Mouse (Mus musculus) heart, adult 18-20 months (tissue): ENCODE measurements around the gene Lrig2. TPM values are rescaled to one million over a fixed set of nuclear protein-coding genes. Genes with fewer than 3 reads are reported as not detected.
"Not testable (repeated sequence)": the region's sequence is repeated elsewhere in the genome, so short reads cannot be mapped to it uniquely, and the experiment has no call there.

Experiments
- DNase-seq, 2 experiments: peaks; one replicate each; pipeline ENCODE4 v3.0.0; 2021 to 2022; ENCODE audit warnings: mixed read lengths in 1 of 2
- total RNA-seq, 2 experiments: library from RNA; stranded (reverse); gene quantifications; 2 replicates each; pipeline ENCODE4 v1.2.3; 2021

The Lrig2 gene
- total RNA-seq, 2 experiments from 2014 or later: 7.9 to 9.4 TPM

DNA sequence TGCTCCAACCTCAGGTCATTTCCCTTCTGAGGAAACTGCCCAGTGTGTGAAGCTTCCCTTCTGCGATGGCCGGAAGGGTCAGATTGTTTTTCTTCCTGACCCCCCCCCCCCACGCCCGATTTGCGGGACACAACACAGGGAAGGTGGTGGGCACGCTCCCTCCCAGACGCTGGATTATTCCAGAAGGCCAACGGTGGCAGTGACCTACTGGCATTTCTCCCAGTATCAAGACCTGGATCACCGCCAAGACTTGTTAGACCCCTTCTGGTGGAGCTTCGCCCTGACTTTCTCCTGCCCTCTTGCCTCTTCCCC lies 79.9 kb downstream of the Lrig2 start:
- DNase-seq: peak; percentile 49 to 63

DNA sequence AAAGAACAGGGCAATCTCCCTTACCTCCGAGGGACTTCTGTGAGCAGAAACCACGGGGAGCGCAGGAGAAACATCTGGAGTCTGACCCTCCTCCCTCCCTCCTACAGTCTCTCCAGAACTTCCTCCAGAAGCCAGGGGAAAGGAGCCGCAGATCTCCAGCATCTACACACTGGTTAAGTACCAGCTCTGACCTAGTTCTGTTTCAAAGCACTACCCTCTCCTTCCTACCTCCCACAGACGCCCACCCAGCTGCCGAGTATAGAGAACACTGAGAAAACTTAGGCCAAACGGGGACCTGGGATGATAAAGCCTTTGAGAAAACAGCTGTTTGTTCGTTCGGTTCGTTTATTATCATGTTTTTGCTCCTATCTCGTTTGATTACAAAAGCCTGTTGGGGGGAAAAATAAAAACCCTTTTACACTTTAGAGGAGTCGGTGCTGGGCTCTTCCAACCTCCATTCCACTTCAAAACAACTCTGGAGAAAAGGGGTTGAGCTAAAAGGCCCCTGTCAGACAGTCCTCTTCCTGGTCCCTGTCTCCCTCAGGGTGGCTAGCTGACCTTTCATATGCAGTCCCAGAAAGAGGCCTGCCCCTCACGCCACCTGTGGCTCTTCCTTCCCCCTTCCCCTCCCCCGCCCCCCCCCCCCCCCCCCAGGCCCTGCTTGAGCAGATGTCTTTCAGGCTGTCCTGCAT lies 80.4 kb downstream of the Lrig2 start:
- DNase-seq: peak; percentile 32 to 56

DNA sequence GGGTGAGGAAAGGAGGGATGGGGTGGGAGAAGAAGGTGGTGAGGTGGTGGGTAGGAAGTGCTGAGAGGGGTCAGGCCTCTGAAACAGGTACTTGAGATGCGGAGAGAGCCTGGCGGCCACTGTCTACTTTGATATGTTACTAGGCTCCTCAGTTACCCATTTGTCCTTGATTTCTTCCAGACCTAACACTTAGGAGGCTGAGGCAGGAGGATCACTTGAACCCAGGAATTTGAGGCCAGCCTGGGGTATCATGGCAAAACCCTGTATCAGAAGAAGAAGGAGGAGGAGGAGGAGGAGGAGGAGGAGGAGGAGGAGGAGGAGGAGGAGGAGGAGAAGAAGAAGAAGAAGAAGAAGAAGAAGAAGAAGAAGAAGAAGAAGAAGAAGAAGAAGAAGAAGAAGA lies 84.4 kb downstream of the Lrig2 start:
- not testable (repeated sequence) for DNase-seq

DNA sequence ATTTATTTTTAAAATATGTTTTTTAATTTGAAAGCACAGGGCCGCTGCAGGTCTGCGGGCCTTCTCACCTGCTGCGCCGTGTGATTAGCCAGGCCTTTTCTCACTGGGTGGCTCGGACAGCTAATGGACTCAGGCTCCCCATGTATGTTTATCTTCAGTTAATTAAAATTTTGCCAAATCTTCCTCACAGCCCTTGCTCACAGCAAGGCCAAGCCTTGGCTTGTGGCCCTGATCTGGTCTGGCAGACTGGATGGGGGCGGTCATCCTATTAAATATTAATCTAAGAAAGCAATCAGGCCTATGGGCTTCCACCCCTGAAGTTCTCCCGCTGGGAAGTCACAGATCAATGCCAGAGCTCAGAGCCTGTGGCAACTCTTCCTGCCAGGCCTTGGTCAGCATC lies 87.4 kb downstream of the Lrig2 start:
- DNase-seq: no peak

DNA sequence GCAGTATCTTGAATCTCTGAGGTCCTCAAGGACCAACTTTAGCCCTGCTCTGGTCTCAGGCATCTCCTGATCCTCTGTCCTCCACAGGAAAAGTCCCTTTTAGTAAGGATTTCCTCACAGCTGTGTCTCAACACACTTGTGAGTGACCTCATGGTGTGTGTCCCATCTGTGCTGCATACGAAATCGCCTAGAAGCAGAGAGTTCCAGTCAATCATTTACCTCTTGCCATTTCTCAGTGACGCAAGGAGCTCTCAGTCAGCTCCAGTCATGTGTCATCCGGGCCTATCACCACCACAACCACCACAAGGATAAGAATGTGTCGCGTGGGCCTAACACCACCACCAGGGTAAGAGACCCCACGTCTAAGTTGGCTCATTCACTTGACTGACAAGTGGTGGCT lies 90.8 kb downstream of the Lrig2 start:
- DNase-seq: no peak

DNA sequence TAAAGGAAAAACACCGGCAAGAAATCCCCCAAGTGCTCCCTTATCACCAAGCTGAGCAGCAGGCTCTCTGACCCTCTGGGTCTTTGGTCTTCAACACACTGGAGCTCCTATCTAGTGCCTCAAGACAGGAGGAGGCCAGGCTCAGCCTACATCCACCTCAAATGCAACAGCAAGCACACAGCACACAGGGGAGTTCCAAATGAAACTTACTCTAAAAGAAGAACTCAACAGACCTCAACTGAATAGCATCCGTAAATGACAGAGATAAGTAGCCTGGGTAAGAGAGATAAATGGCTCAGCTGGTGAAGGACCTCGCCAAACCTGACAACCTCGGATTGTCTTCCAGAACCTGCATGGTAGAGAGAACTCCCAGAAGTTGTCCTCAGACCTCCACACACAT lies 91.7 kb downstream of the Lrig2 start:
- DNase-seq: no peak

DNA sequence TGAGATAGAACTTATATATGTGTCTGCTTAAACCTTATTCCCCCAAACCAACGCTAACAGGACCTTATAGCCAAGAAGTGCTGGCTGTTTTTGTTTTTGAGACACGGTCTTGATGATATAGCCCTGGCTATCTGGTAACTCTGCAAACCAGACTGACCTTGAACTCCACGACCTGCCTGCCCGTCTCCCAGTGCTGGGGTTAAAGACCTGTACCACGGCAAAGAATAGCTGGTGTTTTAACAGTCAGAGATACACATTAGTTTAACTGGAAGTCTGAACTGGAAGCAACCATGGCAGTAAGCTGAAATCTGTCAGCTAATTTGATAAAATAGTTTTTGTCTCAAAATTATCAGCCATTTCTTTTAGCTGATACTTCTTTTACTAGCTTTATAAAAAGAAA lies 94.9 kb downstream of the Lrig2 start:
- DNase-seq: no peak

DNA sequence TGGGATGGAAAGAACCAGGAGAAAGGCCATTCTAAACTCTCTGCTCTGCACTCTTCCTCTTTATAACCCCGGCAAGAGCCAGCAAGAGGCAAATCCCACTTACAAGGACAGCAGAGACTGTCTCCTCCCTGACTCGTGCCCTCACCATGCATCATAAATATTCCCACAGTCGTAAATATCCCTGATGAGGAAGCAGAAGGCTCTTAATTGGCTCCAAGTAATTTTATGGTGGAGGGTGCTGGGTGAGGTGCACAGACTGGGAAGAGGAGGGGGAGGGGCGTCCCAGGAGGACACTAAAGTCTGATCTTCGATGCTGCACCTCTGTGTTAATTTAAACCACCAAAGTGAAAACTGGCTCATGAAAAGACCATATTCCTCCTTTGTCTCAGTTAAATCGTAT lies 99.2 kb downstream of the Lrig2 start:
- no peak for DNase-seq

DNA sequence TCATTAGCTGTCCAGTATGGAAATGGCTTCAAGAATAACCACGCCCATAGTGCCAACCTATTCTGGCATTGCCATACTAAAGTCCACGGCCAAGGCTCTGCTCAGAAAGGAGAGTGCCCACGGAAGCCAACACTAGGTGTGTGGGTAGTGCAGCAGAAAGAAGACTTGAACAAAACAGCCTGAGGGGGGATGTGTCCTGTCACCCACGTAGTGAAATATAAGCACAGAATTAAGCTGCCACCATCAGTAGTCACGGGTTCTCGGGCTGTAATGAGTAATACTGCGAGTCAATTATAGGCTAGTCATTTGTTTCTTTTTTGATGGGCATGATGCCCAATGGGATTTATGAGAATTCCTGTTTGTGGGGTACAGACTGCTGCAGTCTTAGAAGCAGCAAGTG lies 104.2 kb downstream of the Lrig2 start:
- no peak for DNase-seq

DNA sequence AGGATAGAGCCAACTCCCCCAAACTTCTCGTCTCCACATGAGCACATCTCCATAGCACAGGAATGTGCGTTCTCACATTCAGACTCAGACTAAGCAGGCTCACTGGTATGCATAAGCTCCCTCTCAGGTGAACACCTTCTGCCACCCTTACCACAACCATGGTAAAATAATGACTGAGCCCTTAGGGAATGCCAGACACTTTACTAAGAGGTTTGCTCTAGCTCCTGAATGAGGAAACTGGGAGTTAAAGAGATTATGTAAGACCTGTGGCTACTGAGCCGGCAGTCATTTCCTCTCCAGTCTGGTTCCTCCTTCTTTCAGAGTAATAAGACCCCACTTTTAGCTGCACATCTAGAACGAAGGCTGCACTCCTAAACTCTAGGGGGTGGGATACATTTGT lies 108.1 kb downstream of the Lrig2 start:
- DNase-seq: no peak

DNA sequence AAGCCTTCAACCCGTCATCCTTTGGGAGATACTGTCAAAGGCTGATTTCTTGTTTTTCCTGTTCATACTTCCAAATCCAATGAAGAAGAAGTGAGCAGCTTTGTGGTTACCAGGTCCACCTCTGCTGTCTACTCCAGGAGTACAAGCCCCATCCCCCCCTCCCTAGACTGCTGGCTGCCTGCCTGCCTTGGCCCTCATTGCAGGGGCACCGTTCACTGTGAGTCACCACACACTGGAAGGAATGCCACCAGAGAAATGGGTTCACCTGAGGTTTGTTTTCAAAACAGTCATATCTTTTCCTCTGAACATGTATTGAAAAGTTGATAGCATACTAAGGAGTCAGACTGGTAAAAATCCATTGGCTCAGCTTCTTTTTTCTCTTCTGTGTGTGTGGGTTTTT lies 110.5 kb downstream of the Lrig2 start:
- DNase-seq: no peak

DNA sequence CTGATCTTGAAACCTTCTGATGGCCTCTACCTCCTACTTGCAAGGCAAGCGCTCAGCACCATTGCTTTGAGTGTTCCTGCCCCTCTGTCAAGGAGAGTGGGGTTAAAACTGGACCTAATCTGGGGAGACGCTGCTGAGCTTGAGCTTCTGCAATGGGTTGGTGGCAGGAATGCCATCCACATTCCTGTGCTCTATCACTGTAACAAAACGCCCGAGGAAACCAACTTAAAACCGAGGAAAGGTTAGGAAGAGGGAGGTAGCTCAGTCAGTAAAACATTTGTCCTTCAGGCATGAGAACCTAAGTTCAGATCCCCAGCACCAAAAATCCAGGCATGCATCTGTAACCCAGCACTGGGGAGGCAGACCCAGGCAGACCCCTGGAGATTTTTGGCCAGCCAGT lies 111.6 kb downstream of the Lrig2 start:
- no peak for DNase-seq

DNA sequence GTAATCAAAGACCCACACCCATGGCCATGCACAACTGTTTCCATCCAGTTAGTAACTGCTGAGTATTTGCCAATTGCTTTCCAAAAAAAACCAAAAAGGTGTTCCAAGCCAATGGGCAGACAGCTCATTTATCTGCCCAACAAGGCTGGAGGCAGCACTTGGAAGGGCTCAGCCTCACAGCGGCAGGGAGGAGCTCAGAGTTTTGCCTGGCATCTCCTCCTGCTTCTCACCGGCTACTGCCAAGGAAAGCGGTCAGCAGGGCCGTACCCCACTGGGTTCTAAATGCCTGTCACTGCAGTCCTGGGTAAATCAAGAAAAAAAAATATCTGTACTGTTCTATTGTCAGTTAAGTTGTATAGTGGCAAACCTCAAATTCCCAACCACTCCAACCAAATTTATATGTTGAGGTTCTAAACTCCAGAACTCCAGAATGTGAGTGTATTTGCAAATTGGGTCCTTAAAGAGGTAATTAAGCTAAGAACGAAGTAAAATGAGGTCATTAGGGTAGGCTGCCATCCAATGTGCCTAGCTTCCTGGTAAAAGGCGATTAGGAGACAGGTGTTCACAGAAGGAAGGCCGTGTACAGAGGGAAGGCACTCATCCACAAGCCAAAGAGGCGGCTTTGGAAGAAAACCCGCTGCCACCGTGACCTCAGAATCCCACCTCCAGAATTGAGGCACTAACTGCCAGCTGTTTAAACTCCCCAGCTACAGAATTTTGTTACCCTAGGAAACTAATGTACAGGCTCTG lies 112.2 kb downstream of the Lrig2 start:
- DNase-seq: peak in 1 of 2 experiments; percentile 22

DNA sequence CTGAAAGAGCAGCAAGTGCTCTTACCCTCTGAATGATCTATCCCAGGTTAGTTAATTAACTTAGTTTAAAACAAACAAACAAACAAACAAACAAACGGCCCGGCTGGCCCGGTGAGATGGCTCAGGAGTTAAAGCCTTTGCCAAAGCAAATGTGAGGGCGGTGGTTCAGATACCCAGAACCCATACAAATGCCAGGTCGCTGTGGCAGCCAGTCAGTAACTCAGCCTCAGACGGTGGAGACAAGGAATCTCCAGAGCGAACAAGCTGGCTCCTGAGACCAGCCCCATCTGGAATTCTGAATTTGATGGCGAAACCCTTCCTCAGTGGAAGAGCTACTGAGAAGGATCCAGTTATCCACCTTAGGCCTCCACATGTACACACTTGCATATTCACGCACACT lies 114.4 kb downstream of the Lrig2 start:
- no peak for DNase-seq

DNA sequence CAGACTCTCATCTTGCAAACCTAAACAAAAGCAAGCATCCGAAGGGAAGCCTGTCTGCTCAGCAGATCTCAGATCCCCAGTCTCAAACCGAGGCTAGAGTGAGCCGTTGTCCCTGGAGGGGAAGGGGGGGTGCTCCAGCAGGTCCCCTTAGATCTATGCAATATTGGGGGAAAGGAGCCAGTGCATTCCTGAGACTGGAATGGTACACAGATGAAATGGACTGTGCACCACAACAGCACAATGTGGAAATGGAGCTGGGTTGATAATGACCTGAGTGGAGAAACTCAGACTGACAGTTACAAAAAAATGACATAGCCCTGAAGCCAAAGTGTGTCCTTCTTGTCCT lies 115.0 kb downstream of the Lrig2 start:
- DNase-seq: no peak

DNA sequence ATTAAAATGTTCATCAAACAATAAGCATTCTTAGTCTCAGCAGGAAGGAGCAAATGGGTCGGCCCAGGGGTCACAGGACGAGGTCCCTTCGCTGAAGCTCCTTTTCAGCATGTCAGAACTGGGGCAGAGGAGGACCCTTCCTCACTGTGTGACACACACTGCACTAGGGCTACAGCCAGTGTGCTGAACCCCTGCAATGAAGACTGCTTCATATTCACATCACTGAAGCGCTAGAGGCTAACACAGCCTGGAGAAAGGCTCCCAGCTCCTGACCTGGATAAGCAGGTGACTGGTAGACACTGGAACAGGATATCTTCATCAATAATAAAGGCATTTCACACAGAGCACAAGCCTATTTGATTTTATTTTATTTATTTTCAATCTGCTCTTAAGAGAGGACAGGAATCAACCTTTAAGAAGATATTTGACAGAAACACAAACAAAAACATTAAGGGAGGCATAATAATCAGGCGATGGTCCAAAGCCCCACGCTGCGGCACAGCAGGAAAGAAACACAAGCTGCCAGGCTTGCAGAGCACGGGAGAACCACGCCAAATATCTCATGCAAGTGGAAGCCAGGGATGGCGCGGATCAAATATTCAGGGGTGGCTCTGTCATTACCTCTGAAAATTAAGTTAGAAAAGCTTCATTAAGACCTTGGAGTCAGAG lies 115.5 kb downstream of the Lrig2 start:
- DNase-seq: no peak

DNA sequence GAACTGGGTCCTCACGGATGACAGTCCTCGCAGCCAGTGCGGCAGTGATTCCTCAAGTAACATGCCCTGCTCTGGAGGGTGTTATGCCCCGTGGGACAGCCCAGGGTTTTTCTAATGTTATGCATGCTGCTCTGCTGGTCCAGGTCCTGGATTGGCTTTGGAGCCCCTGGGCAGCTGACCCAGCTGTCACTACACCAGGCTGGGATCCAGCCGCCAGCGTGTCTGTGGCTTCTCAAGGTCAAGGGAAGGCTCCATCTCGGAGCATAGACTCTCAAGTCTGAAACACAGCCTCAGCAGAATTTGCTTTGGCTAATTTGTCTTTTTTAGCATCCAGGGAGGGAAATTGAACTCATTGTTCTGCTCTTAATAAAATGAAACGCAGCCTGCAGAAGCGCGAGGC lies 121.6 kb downstream of the Lrig2 start:
- DNase-seq: peak; percentile 38 to 44

DNA sequence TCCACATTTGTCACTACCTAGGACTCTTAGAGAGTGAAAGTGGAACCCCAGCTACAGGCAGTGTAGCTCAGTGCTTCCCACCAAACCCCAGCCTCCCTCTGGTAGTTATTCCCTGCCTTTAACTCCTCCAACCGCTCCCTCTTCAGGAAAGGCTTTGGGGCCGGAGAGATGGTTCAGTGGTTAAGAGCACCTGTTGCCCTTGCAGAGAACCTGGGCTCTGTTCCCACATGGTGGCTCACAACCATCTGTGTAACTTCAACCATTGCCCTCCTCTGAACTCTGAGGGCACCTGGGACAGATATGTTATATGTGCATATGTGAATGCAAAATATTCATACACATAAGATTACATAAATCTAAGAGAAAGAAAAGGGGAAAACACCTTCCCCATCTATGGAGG lies 122.3 kb downstream of the Lrig2 start:
- DNase-seq: no peak

DNA sequence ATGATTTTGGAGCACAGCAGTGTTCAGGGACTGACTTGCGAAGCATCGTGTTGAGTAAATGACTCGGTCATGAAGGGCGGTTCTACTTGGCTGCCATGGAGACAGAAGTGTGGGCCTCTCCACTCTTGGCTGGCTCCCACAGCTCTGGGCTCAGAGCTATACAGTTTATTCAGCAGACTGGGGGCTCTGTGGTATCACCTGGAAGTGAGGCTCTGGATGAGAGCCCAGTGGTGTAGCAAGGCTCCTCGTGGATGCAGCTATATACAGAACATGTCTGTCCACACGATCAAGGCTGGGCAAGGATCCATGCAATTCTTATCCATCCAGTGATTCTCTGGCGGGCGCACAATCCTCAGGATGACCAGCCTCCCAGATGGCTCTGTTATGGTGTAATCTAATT lies 126.1 kb downstream of the Lrig2 start:
- peak; percentile 82 to 86 for DNase-seq

DNA sequence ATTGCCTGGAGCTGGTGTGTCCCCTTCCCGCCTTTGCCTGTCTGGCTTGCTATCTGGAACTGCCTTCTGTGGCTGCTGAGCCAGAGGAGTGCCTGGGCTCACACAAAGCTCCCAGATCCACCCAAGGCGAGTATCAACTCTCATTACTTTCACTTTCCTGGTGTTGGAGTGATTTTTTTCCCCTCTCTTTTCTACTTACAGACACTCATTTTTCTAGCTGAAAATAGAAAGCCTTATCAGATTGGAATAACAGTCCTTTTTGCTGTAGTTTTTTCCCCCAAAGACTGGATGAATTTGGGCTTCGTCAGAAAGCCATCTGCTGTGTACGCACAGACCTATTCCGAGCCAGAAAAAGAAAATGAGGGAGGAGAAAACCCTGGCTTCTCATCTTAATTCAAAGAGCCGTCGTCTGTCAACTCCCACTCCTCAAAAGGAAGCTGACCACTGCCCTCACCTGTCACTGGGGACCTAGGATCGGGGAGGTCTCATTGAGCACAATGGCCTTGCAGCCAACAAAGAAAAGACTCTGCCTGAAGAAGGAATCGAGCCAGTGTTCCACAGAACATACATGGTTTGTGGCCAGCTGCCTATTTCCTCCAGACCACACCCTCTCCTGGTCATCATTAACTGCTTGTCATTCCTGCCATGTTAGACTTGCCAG lies 127.9 kb downstream of the Lrig2 start:
- peak; percentile 57 for DNase-seq

DNA sequence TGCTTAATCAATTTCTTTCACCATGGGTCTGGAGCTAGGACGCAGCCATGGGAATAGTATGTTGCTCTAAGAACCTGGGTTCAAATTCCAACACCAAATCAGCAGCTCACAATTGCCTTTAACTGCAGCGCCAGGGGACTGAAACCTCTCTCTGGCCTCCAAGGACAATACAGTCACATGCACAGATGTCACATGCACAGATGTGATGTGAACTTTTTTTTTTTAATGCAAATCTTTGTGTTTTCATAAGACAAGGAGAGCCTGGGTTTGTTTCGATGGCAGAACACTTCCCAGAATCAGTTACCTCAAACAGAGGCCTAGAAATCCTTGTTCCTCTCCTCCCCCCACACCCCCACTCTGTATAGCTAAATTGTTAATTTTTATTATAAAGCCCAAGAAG lies 133.5 kb downstream of the Lrig2 start:
- DNase-seq: no peak

DNA sequence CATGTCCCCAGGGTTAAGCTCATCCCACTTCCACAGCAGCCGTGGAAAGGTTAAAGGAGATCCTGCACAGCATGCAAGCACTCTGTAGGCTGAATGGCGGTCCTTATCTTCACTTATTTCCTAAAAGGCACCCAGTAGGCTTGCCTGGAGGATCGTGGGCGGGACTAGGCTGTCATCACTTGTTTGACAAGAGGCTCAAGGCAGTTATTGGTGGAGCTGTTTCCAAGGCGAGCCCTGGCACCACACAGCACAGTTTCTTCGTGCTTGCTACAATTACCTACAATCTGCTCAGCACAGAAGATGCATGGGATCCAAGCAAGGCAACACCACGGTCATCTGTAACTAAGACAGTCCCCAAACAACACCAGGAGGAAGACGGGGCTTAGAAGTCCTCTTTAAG lies 137.8 kb downstream of the Lrig2 start:
- peak; percentile 36 to 45 for DNase-seq

DNA sequence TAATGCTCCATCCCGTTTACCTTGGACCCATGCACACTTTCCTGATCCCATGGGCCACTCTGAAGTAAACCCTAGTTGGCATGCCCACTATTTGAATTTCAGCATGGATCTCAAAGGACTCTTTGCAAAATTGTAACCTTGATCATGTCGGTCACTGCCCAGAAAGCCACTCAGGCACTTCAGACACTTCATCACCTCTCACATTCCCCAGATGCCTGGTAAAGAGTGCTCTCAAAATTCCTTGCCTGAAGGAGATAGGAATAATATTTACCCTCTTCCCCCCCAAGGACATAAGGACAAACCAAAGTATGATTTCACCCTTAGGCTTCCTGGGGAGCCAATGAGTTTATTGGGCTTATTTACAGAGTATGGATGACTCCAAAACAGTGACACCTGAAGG lies 139.3 kb downstream of the Lrig2 start:
- DNase-seq: peak; percentile 48 to 73
